Mouse (Mus musculus) megakaryocyte-erythroid progenitor cell, adult 5-6 weeks (primary cell): Measurements from ENCODE around the gene Shisa9. TPM values are rescaled to one million over a fixed set of nuclear protein-coding genes. Genes with fewer than 3 reads are reported as not detected.
A peak's percentile ranks its signal among the peaks of the same experiment; 100 is the strongest.

Experiments
- ATAC-seq: replicated peaks from 2 replicates; pipeline ENCODE4 v1.8.0; 2016; ENCODE audit warnings: mild to moderate bottlenecking, inconsistent platforms; ENCODE audit not compliant: severe bottlenecking, poor library complexity, low FRiP score, low TSS enrichment
- total RNA-seq, 2 experiments: library from RNA; stranded (forward) in 1 of 2; stranded (reverse) in 1 of 2; fragments of 200-1000, 215-1000 nt in 1 of 2; fragments of >200 nt in 1 of 2; fragmentation: Nextera tagmentation in 1 of 2; gene quantifications; 2 replicates each; pipeline ENCODE4 v1.2.3; 2014 to 2017

Shisa9 gene
- total RNA-seq, 2 experiments from 2014 or later = not detected

DNA sequence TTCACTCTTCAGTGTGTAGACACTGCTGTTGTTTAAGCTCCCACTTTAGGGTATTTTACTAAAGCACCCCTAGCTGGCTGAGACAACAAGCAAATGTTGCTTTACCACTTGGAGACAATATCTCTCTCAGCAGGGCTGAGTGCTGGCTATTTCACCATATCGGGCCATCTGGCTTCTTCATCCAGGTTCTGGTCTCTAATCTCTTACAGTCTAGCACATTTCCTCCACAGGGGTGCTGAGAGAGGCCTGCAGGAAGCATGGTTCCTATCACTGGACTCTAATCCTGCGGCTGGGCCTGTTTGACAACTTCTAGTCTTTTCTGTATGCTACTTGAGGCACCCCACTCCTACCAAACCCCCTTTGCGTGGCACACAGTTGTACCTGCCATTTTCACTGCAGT lies 51.7 kb downstream of the Shisa9 start:
- ATAC-seq = no peak

GRCm38 (mm10) chr16:12040935-12041334 lies 57.0 kb downstream of the Shisa9 start:
- no peak for ATAC-seq

DNA sequence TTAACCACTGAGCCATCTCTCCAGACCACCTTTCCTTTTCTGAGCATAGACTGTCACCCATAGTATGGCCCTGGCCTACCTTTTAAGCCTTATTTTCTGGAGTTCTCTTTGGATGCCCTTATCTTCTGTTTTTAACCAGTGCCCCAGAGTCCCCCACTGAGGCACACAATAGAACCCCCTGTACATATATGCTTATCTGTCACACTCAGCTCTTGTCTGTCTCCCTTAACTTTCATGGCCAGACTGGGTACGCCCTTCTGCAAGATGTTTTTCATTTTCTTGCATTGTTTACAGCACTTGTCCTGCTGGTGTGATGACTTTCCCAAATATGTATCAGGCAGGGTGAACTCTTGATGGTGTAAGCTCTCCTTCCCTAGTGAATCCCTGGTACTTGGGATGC lies 68.1 kb downstream of the Shisa9 start:
- ATAC-seq = peak; percentile 77

DNA sequence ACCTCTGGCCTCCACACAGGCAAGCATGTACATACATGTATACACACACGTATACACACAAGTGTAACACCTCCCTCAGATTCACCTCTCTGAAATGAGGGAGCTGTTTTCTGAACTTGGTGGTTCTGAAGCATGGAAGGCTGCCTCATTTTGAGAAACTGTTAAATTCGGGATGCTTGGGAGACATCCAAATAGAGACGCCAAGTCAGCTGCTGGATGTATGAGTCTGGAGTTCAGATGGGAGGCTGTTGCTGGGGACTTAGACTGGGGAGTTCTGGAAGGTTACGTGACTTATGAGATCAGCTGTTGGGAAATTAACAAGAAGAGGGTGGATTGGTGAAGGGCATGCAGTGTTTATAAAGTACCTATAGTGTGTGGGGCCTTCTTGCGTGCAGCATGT lies 88.7 kb downstream of the Shisa9 start:
- ATAC-seq = no peak

DNA sequence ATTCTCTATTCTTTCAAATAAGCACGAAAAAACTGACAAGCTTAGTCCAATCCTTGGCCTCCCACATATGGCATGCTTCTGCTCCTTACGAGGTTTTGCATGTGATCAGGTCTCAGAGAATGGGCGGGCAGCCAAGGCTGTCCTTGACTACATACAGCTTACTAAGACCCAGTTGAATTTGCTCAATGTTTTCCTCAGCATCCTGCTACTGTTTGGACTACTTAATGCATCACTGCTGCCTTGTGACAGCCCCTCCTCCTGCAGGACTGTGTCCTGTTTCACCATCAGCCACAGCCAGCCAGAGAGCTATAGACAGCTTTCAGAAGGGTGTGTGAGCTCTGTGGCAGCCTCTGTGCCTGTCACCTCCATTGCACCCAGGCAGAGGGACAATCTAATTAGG lies 92.4 kb downstream of the Shisa9 start:
- ATAC-seq = no peak

DNA sequence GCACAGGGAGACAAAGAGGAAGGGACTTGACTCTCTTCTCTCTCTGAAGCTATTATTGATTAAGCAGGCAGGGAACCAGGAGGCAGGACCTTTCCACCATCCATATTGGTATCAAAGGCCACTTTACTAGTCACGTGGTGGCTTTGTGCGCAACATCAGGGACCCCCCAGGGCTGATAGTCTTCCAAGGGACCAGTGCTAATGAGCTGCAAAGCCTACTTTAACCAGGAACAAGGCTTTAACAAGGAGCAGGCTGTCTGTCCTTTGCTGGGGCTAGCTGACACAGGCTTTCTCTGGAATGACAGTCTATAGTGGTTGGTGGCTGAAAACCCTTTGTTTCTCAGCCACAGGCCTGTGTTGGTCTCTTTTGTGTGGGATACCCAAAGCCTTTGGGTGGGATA lies 92.8 kb downstream of the Shisa9 start:
- ATAC-seq = no peak

DNA sequence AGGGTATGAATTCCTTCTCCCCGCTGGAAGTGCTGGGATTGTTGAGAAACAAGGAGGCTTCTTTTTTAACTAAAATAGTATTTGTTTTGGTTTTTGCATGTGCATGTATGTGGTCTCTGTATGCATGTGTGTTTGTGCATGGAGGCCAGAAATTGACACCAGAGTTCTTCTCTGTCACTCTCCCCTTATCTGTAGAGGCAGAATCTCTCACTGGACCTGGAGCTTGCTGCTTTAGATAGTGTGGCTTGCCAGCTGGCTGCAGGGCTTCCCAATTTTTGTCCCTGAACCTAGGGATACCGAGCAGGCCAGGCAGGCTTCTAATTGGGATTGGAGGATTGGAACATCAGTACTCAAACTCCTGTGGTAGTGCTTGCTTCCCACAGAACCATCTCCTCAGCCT lies 99.2 kb downstream of the Shisa9 start:
- ATAC-seq = no peak

GRCm38 (mm10) chr16:12090604-12091235 lies 106.8 kb downstream of the Shisa9 start:
- no peak for ATAC-seq

GRCm38 (mm10) chr16:12093253-12093652 lies 109.3 kb downstream of the Shisa9 start:
- no peak for ATAC-seq

- no peak for ATAC-seq
Observed at GRCm38 (mm10) chr16:12094784-12095315, 110.9 kb downstream of the Shisa9 start.

DNA sequence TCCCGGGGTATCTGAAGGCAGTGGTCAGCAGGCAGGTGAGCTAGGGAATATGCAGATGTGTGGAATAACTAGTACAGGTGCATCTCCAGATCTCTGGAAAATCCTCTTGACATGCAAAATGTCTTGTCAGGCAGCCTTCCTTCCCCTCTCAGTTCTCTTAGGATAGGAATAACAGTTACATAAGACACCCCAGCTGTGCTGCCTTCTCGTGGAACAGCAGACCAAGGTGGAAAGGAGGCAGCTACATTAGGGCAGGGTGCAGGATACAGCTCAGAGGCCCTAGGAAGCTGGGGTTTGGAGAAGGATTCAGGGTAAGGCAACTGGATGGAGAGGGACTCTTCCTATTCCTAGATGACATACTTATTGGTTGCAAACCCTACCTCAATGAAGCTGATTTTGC lies 111.5 kb downstream of the Shisa9 start:
- ATAC-seq = no peak

- no peak for ATAC-seq
Observed at GRCm38 (mm10) chr16:12108436-12108835, 124.5 kb downstream of the Shisa9 start.

GRCm38 (mm10) chr16:12110851-12111437 lies 127.0 kb downstream of the Shisa9 start:
- no peak for ATAC-seq

DNA sequence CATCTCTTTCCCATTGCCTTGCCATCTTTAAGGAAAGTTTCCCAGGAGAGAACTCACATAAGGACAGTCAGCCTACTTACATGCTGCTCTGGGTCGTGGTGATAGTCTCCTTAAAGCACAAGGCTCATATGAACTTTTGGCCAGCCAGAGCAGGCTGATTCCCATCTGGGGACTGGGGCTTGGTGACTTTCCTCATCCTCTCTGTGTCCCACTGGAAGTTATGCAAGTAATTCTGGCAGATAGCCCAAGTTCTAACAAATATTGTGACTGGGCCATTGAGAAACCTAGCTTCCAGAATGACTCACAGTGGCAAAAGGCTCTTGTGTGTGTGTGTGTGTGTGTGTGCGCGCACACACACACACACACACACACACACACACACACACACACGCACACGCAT lies 130.5 kb downstream of the Shisa9 start:
- no peak for ATAC-seq

GRCm38 (mm10) chr16:12115040-12115856 lies 131.3 kb downstream of the Shisa9 start:
- ATAC-seq = no peak

GRCm38 (mm10) chr16:12116926-12117325 lies 133.0 kb downstream of the Shisa9 start:
- no peak for ATAC-seq

DNA sequence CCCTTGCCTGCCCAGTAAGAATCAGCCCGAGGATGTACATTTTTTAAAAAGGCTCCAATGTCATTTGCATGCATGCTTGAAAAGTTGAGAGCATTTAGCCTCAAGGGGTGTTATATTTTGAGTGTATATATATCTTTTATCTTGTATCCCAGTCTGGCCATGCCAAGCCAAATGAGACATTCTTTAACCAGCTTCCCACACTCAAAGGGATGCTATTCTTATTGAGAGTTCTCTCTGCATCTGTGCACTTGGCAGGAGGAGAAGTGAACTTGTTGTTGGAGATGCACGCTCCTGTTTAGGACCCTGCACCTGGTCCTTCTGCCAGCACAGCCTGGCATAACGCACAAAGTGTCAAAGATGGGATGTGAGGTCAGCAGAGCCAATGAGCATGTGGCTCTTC lies 135.6 kb downstream of the Shisa9 start:
- ATAC-seq = no peak

DNA sequence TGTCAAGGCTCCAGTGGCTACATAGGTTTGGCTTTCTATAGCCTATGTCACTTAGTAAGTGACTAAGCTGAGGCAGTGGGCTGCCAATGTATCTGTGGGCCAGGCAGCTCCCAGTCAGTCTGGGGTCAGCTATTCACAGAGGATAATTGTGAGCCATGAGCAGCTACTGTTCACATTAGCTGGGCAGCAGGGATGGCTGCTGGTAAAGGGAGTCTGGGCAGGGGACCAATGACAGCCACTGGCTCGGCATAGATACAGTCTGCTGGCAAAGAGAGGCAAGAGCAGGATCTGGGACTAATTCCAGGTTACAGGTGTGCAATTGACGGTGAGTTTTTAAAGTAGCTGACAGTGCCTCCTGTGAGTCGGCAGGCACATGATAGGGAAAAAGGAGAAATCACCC lies 145.9 kb downstream of the Shisa9 start:
- no peak for ATAC-seq

- no peak for ATAC-seq
Observed at GRCm38 (mm10) chr16:12146666-12147065, 162.8 kb downstream of the Shisa9 start.

DNA sequence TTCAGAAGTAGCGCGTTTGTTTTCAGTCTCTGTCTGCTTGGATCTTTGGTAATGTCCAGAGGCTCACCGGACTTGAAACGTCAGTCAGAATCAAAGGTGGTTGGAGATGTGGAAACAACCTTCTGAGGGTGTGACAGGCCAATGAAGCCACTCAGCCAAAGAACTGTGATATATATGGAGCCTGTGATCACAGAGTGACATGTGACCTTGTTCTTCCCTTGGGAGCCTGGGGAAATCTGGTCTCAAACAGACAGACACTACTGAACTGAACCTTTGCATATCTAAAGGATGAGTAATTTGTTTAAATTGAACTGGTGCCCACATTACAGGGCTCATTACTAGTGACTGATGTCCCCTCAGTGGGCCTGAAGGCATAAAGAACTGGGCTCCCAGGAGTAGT lies 168.1 kb downstream of the Shisa9 start:
- no peak for ATAC-seq

GRCm38 (mm10) chr16:12154476-12154875 lies 170.6 kb downstream of the Shisa9 start:
- no peak for ATAC-seq
